Mouse (Mus musculus): Measurements from ENCODE around the gene Gm44511. TPM values are rescaled to one million over a fixed set of nuclear protein-coding genes. Genes with fewer than 3 reads are reported as not detected.

The Gm44511 gene
- polyA plus RNA-seq, 1 experiment from 2014 or later = not detected

DNA sequence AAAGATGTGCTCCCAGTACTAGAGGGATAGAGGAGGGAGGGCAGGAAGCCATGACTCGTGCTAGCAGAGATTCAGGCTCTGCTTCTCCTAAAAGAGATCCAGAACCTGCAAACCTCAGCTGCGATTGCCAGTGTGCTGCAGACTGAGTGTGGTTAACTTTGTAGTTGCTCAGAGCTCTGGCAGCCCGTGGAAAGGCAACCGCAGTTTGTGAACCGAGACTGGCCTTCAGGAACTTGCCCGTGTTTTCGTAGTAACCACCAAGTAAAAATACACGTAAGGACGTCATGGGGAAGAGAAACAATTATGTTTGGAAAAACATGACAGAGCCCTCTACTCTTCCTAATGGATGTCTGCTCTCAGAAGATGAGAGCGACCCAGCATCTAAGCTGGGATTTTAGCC is 6.9 kb upstream of the Gm44511 start:
- H3K4me2 ChIP-seq (ENCODE audit: low read length) = no peak overlapping the region
- 79% methylated on average over 10 of the region's 10 CpGs for WGBS
- no peak overlapping the region for H3K9ac ChIP-seq (ENCODE audit: low read depth, low read length)
- no peaks in the 10 kb centered on the region for H3K9me3 ChIP-seq (replicated peaks; ENCODE audit: low read length)
- no peaks in the 10 kb centered on the region for H3K36me3 ChIP-seq (ENCODE audit: insufficient read depth, low read length)
- no peak overlapping the region for H3K4me3 ChIP-seq (replicated peaks; ENCODE audit: low read depth, low read length)
- no peaks in the 10 kb centered on the region for H3K27me3 ChIP-seq (ENCODE audit: insufficient read depth, low read length)
- H3K4me1 ChIP-seq (replicated peaks; ENCODE audit: insufficient read depth, low read length) = no peaks in the 10 kb centered on the region
- ATAC-seq (replicated peaks; ENCODE audit: low FRiP score, low read depth) (no peak), DNase-seq (ENCODE audit: low spot score) (no peak)
- no peak overlapping the region for H3K27ac ChIP-seq
- no peak for TF ChIP-seq CTCF (IDR thresholded peaks at IDR 0.05; ENCODE audit: low read depth)

DNA sequence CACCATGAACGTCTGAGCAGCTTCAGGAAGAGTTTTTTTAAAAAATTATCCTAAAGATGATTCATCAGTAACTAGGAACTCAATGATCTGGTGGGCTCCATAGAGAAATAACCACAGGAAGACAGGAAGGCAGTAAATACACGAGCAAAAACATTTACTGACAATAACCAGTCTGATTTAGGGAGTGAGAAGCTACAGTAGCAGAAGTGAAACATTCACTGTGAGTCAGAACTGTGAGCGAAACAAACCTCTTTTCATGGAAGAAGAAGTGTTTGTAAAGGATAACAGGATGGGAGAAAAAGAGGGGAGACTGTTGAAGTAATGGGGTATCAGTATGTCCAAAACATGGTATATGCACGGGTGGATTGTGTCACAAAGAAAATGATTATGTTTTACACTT is 3.7 kb upstream of the Gm44511 start:
- no peaks in the 10 kb centered on the region for H3K27me3 ChIP-seq (ENCODE audit: insufficient read depth, low read length)
- no peak for DNase-seq (ENCODE audit: low spot score)
- no peaks in the 10 kb centered on the region for H3K36me3 ChIP-seq (ENCODE audit: insufficient read depth, low read length)
- no peak overlapping the region for H3K9ac ChIP-seq (ENCODE audit: low read depth, low read length)
- ATAC-seq (replicated peaks; ENCODE audit: low FRiP score, low read depth) = no peak
- TF ChIP-seq CTCF (IDR thresholded peaks at IDR 0.05; ENCODE audit: low read depth) = no peak
- no peaks in the 10 kb centered on the region for H3K9me3 ChIP-seq (replicated peaks; ENCODE audit: low read length)
- no peaks in the 10 kb centered on the region for H3K4me1 ChIP-seq (replicated peaks; ENCODE audit: insufficient read depth, low read length)
- H3K27ac ChIP-seq = no peak overlapping the region
- WGBS = 55% methylated on average over 4 of the region's 4 CpGs
- H3K4me2 ChIP-seq (ENCODE audit: low read length) = no peak overlapping the region
- H3K4me3 ChIP-seq (replicated peaks; ENCODE audit: low read depth, low read length) = no peak overlapping the region

DNA sequence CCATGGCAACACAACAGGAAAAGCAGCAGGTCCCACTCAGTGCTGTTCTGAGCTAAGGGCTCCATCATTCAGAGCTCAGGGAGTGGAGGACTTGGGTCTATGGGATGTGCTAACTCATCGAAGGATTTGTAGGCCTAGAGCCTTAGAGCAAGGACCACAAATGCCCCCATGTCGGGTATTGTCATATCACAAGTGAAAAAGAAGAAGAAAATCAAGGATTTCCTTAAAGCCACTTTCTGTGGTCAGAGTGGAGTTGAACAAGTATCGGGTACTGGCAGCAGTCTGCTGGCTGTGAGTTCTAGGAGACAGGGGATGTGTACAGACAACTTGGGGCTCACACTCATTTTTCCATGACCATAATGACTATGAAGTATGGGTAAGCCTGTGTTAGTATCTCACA is 666 bp upstream of the Gm44511 start:
- H3K4me2 ChIP-seq (ENCODE audit: low read length) = no peak overlapping the region
- H3K9ac ChIP-seq (ENCODE audit: low read depth, low read length) = no peak overlapping the region
- DNase-seq (ENCODE audit: low spot score) (no peak), ATAC-seq (replicated peaks; ENCODE audit: low FRiP score, low read depth) (no peak)
- no peak for TF ChIP-seq CTCF (IDR thresholded peaks at IDR 0.05; ENCODE audit: low read depth)
- H3K36me3 ChIP-seq (ENCODE audit: insufficient read depth, low read length) = no peaks in the 10 kb centered on the region
- no peak overlapping the region for H3K27ac ChIP-seq
- H3K27me3 ChIP-seq (ENCODE audit: insufficient read depth, low read length) = no peaks in the 10 kb centered on the region
- no peaks in the 10 kb centered on the region for H3K9me3 ChIP-seq (replicated peaks; ENCODE audit: low read length)
- no peaks in the 10 kb centered on the region for H3K4me1 ChIP-seq (replicated peaks; ENCODE audit: insufficient read depth, low read length)
- WGBS = 86% methylated on average over 3 of the region's 3 CpGs
- H3K4me3 ChIP-seq (replicated peaks; ENCODE audit: low read depth, low read length) = no peak overlapping the region

DNA sequence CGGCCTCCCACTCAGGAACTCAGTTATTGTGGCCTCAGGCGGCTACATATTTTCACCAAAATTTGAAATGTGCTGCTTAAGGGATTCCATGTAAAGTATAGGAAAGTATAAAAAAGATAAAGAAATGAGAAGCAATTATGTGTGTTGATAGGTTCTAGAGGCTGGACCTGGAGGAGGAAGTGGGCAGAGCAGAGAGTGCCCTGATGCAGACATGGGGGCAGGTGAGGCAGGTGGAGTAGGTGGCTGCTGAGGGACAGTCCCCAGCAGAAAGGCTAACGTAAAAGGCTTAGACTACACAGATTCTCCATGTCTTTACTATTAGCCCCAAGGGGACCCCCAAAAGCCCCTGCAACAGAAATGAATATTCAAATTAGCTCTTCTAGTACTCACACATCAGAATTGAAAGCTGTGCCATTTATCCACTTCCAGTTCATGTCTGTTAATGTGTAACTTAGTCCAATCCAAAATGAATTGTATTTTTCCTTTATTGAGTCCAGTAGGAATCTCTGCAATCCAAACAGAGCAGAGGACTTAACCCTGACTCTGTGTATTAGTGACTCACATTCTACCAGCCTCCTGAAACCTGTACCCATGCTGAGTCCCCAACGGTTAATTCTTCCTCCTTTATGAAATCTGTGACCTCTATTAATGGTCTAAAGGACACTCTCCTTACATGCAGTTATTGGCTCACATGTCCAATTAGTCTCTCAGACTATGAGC is 7.9 kb downstream of the Gm44511 start:
- no peak overlapping the region for H3K4me2 ChIP-seq (ENCODE audit: low read length)
- no peaks in the 10 kb centered on the region for H3K27me3 ChIP-seq (ENCODE audit: insufficient read depth, low read length)
- no peaks in the 10 kb centered on the region for H3K9me3 ChIP-seq (replicated peaks; ENCODE audit: low read length)
- H3K4me3 ChIP-seq (replicated peaks; ENCODE audit: low read depth, low read length) = no peak overlapping the region
- H3K4me1 ChIP-seq (replicated peaks; ENCODE audit: insufficient read depth, low read length) = no peaks in the 10 kb centered on the region
- 82% methylated on average over 4 of the region's 4 CpGs for WGBS
- DNase-seq (ENCODE audit: low spot score) (no peak), ATAC-seq (replicated peaks; ENCODE audit: low FRiP score, low read depth) (no peak)
- no peak overlapping the region for H3K27ac ChIP-seq
- no peaks in the 10 kb centered on the region for H3K36me3 ChIP-seq (ENCODE audit: insufficient read depth, low read length)
- H3K9ac ChIP-seq (ENCODE audit: low read depth, low read length) = no peak overlapping the region
- TF ChIP-seq CTCF (IDR thresholded peaks at IDR 0.05; ENCODE audit: low read depth) = no peak

DNA sequence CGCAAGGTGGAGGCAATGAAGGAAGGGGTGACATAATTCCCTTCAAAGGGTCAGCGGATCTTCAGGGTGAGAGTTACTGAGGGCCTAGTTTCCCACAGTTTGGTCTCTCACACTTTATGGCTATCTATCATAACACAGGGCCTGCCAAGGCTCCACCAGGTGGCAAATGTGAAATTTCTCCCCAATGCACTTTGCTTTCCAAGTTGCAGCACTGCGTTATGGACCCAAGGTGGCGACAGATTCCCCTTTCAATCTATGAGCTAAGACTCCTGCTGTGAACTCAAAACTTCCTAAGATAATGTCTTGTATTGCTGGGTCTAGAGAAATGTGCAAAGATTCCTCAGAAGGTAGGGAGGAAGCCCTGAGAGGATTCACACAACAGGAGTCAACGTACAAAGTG is 17.6 kb downstream of the Gm44511 start:
- peak; percentile 67 for TF ChIP-seq CTCF (IDR thresholded peaks at IDR 0.05; ENCODE audit: low read depth)
- Histone ChIP-seq H3K4me2 (ENCODE audit: low read length) (no peak overlapping the region), H3K36me3 (ENCODE audit: insufficient read depth, low read length) (no peaks in the 10 kb centered on the region), H3K4me3 (replicated peaks; ENCODE audit: low read depth, low read length) (no peak overlapping the region), H3K9ac (ENCODE audit: low read depth, low read length) (no peak overlapping the region), H3K4me1 (replicated peaks; ENCODE audit: insufficient read depth, low read length) (no peaks in the 10 kb centered on the region), H3K27me3 (ENCODE audit: insufficient read depth, low read length) (no peaks in the 10 kb centered on the region), H3K27ac (no peak overlapping the region), H3K9me3 (replicated peaks; ENCODE audit: low read length) (no peaks in the 10 kb centered on the region)
- 92% methylated on average over 5 of the region's 5 CpGs for WGBS
- DNase-seq (ENCODE audit: low spot score) = peak; percentile 62
- no peak for ATAC-seq (replicated peaks; ENCODE audit: low FRiP score, low read depth)

DNA sequence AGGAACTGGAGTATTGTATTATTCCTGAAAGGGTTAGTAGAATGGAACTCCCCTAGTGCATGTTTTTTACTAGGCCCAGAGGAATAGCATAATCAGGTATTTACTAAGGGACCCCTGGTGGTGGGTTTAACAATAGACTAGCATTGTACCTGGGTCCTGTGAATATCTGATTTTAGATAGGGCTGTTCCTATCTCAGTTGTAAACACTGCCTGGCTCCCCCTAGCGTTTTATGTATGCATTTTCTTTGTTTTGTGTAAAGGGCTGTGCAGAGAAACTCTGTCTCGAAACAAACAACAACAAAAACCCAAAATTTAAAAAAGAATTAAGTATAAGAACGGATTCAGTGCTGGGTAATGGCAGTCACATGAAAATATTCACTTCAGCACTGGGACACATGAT is 19.1 kb downstream of the Gm44511 start:
- DNase-seq (ENCODE audit: low spot score) = peak; percentile 47
- Histone ChIP-seq H3K4me1 (replicated peaks; ENCODE audit: insufficient read depth, low read length) (no peaks in the 10 kb centered on the region), H3K27me3 (ENCODE audit: insufficient read depth, low read length) (no peaks in the 10 kb centered on the region), H3K27ac (no peak overlapping the region), H3K4me2 (ENCODE audit: low read length) (no peak overlapping the region), H3K9ac (ENCODE audit: low read depth, low read length) (no peak overlapping the region), H3K9me3 (replicated peaks; ENCODE audit: low read length) (no peaks in the 10 kb centered on the region), H3K4me3 (replicated peaks; ENCODE audit: low read depth, low read length) (no peak overlapping the region), H3K36me3 (ENCODE audit: insufficient read depth, low read length) (no peaks in the 10 kb centered on the region)
- WGBS = 77% methylated on average over 3 of the region's 3 CpGs
- peak; percentile 54 for TF ChIP-seq CTCF (IDR thresholded peaks at IDR 0.05; ENCODE audit: low read depth)
- ATAC-seq (replicated peaks; ENCODE audit: low FRiP score, low read depth) = no peak

All from kidney, postnatal 0 days (tissue).